Mouse (Mus musculus): ENCODE data around the gene Golph3. TPM values are rescaled to one million over a fixed set of nuclear protein-coding genes. Genes with fewer than 3 reads are reported as not detected.
A peak's percentile ranks its signal among the peaks of the same experiment; 100 is the strongest.

The Golph3 gene
- polyA plus RNA-seq, 1 experiment = 81.6 TPM

DNA sequence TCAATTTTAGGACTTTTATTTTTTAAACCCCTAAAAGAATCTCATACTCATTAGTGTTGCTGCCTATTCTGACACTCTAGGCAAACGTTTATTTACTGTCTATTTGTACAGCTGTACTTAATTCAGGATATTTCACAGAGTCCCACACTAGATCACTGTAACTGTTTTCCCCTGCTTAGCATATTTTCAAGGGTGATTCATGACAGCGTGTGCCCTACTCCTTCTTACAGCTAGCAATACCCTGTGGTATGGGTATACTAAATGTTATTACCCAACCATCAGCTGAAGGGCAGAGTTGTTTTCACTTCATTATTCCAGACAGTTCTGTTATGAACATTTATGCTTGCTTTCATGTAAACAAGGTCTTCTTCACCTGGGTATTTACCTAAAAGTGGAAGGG, 5.3 kb upstream of the Golph3 start:
- Histone ChIP-seq H3K27ac (ENCODE audit: insufficient read depth, low read length) (no peak overlapping the region), H3K4me3 (ENCODE audit: insufficient read depth, low read length) (no peak overlapping the region), H3K4me1 (ENCODE audit: control insufficient read depth, insufficient read depth, low read length) (no peaks in the 10 kb centered on the region)
- TF ChIP-seq CTCF (IDR thresholded peaks at IDR 0.05; ENCODE audit: extremely low read depth, insufficient read depth, low read length) (no peak), POLR2A (IDR thresholded peaks at IDR 0.05; ENCODE audit: extremely low read depth, insufficient read depth, low read length) (no peak)

GRCm38 (mm10) chr15:12317290-12317689, 4.0 kb upstream of the Golph3 start:
- Histone ChIP-seq H3K4me3 (ENCODE audit: insufficient read depth, low read length) (no peak overlapping the region), H3K27ac (ENCODE audit: insufficient read depth, low read length) (no peak overlapping the region), H3K4me1 (ENCODE audit: control insufficient read depth, insufficient read depth, low read length) (no peaks in the 10 kb centered on the region)
- TF ChIP-seq CTCF (IDR thresholded peaks at IDR 0.05; ENCODE audit: extremely low read depth, insufficient read depth, low read length) (no peak), POLR2A (IDR thresholded peaks at IDR 0.05; ENCODE audit: extremely low read depth, insufficient read depth, low read length) (no peak)

DNA sequence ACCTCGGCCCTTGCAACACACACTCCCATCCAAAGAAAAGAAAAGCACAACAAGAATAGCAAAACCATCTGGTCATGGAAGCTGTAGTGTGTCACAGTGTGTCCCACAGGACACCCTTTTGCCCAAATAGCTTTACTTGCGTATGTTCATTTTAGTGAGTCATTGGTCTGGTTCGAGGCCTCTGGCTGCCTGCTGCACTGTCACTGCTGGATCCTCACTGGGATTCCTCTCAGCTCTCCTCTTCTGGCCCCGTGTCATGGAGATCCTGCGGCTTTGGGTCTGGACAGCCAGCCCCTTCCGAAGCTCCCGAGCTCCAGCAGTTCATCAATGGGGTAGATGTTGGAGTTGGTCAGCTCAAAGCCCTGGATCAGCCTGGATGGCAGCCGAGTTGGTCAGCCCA, 2.8 kb upstream of the Golph3 start:
- TF ChIP-seq POLR2A (IDR thresholded peaks at IDR 0.05; ENCODE audit: extremely low read depth, insufficient read depth, low read length) (no peak), CTCF (IDR thresholded peaks at IDR 0.05; ENCODE audit: extremely low read depth, insufficient read depth, low read length) (no peak)
- no peak overlapping the region for H3K4me3 ChIP-seq (ENCODE audit: insufficient read depth, low read length)
- peaks cover 2% of the 10 kb centered on the region; the same call in 1 of the 2 replicates for H3K4me1 ChIP-seq (ENCODE audit: control insufficient read depth, insufficient read depth, low read length)
- no peak overlapping the region for H3K27ac ChIP-seq (ENCODE audit: insufficient read depth, low read length)

GRCm38 (mm10) chr15:12319889-12320288, 1.4 kb upstream of the Golph3 start:
- Histone ChIP-seq H3K4me1 (ENCODE audit: control insufficient read depth, insufficient read depth, low read length) (peaks cover 11% of the 10 kb centered on the region), H3K4me3 (ENCODE audit: insufficient read depth, low read length) (no peak overlapping the region), H3K27ac (ENCODE audit: insufficient read depth, low read length) (no peak overlapping the region)
- TF ChIP-seq CTCF (IDR thresholded peaks at IDR 0.05; ENCODE audit: extremely low read depth, insufficient read depth, low read length) = no peak
- no peak for TF ChIP-seq POLR2A (IDR thresholded peaks at IDR 0.05; ENCODE audit: extremely low read depth, insufficient read depth, low read length)

DNA sequence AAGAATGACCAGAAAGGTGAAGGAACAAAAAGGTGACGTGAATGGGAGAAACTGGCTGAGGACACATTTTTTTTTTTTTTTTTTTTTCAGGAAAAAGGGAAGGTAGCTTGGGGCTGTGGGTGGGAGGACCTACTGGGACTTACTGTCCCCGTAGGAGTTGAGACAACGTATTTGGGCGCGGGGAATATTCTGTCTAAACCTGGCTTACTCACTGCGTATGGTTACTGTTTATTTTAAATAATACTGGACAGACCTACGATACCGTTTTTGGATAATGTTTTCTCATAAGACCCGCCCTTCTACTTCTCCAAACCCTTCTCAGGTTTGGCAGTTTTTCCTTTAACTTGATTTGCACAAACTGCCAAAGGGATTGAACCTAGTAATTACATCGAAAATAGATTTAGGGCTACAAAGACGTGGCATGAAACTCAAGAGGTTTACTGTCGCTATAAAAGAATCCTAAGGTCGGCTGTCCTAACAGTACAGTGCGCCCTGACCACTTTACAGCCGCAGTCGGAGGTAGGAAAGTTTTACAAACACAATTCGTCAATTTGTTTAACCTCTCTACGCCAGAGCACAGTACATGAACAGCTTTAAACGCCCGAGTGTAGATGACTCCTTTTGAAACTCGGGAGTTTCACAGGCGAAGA, 684 bp upstream of the Golph3 start:
- TF ChIP-seq CTCF (IDR thresholded peaks at IDR 0.05; ENCODE audit: extremely low read depth, insufficient read depth, low read length) = no peak
- no peak for TF ChIP-seq POLR2A (IDR thresholded peaks at IDR 0.05; ENCODE audit: extremely low read depth, insufficient read depth, low read length)
- H3K4me1 ChIP-seq (ENCODE audit: control insufficient read depth, insufficient read depth, low read length) = peaks cover 11% of the 10 kb centered on the region
- peak overlapping the region; percentile 82 for H3K4me3 ChIP-seq (ENCODE audit: insufficient read depth, low read length)
- peak overlapping the region; percentile 100; the same call in 1 of the 2 replicates for H3K27ac ChIP-seq (ENCODE audit: insufficient read depth, low read length)

GRCm38 (mm10) chr15:12321788-12322621, 755 bp downstream of the Golph3 start, which contains the start of gene 1810049J17Rik:
Gene 1810049J17Rik, minus strand, starts transcription at chr15:12321899.
- no peak for TF ChIP-seq POLR2A (IDR thresholded peaks at IDR 0.05; ENCODE audit: extremely low read depth, insufficient read depth, low read length)
- TF ChIP-seq CTCF (IDR thresholded peaks at IDR 0.05; ENCODE audit: extremely low read depth, insufficient read depth, low read length) = no peak
- peak within 1 kb of the TSS; percentile 82 for H3K4me3 ChIP-seq (ENCODE audit: insufficient read depth, low read length)
- peaks cover 13% of the 10 kb centered on the region for H3K4me1 ChIP-seq (ENCODE audit: control insufficient read depth, insufficient read depth, low read length)
- peak within 1 kb of the TSS; percentile 100 for H3K27ac ChIP-seq (ENCODE audit: insufficient read depth, low read length)

- TF ChIP-seq CTCF (IDR thresholded peaks at IDR 0.05; ENCODE audit: extremely low read depth, insufficient read depth, low read length) (no peak), POLR2A (IDR thresholded peaks at IDR 0.05; ENCODE audit: extremely low read depth, insufficient read depth, low read length) (no peak)
- peaks cover 13% of the 10 kb centered on the region for H3K4me1 ChIP-seq (ENCODE audit: control insufficient read depth, insufficient read depth, low read length)
- H3K4me3 ChIP-seq (ENCODE audit: insufficient read depth, low read length) = peak overlapping the region; percentile 82
- no peak overlapping the region for H3K27ac ChIP-seq (ENCODE audit: insufficient read depth, low read length)
Measured at GRCm38 (mm10) chr15:12322676-12323402, 1.6 kb downstream of the Golph3 start.

DNA sequence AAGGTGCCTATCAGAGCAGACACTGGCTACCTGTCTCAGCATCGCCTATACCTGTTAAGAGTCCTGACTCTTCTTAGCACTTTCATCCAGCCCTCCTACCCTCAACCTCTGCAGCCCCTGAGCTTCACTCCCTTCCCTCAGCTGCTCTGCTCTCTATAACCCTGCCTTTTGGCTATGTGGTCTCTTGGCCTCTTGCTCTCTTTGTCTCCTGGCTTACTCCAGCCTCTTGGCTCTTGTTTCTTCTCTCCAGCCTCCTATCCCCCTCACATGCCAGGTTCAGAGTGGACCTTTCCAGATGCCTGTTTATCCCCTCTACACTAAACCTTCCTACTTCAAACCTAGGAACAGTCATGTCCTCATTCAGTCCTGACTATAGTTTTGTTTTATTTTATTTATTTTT, 3.1 kb downstream of the Golph3 start:
- TF ChIP-seq POLR2A (IDR thresholded peaks at IDR 0.05; ENCODE audit: extremely low read depth, insufficient read depth, low read length) (no peak), CTCF (IDR thresholded peaks at IDR 0.05; ENCODE audit: extremely low read depth, insufficient read depth, low read length) (no peak)
- no peak overlapping the region for H3K4me3 ChIP-seq (ENCODE audit: insufficient read depth, low read length)
- no peak overlapping the region for H3K27ac ChIP-seq (ENCODE audit: insufficient read depth, low read length)
- H3K4me1 ChIP-seq (ENCODE audit: control insufficient read depth, insufficient read depth, low read length) = peaks cover 13% of the 10 kb centered on the region

- TF ChIP-seq CTCF (IDR thresholded peaks at IDR 0.05; ENCODE audit: extremely low read depth, insufficient read depth, low read length) (no peak), POLR2A (IDR thresholded peaks at IDR 0.05; ENCODE audit: extremely low read depth, insufficient read depth, low read length) (no peak)
- no peak overlapping the region for H3K27ac ChIP-seq (ENCODE audit: insufficient read depth, low read length)
- no peak overlapping the region for H3K4me3 ChIP-seq (ENCODE audit: insufficient read depth, low read length)
- H3K4me1 ChIP-seq (ENCODE audit: control insufficient read depth, insufficient read depth, low read length) = peaks cover 4% of the 10 kb centered on the region
Measured at GRCm38 (mm10) chr15:12330389-12330788, 9.1 kb downstream of the Golph3 start.

Measured in cortical plate, adult 2 months (tissue).